8 mouse cellular contexts compared by ENCODE assay signal in genomic region chr16:20589366-20589938, GRCm38 (mm10). TPM values are rescaled to one million over a fixed set of nuclear protein-coding genes. Genes with fewer than 3 reads are reported as not detected.
DNase-seq lines count a peak whose midpoint lies in the region; ATAC-seq lines count a peak whose summit lies in the region.

Gene Vwa5b2, plus strand, starts transcription at chr16:20589471.

- 0 out of 2 replicates have a peak, but pooled peaks cover 2% of the 10 kb centered on the region for H3K9me3 ChIP-seq in kidney, embryonic 14.5 days (ENCODE audit: control insufficient read depth, low read length)
- H3K9me3 ChIP-seq in forebrain, embryonic 16.5 days (ENCODE audit: control insufficient read depth, low read length) = no peaks in the 10 kb centered on the region
- no peaks in the 10 kb centered on the region for H3K9me3 ChIP-seq in limb, embryonic 11.5 days (ENCODE audit: control insufficient read depth, low read length)

- H3K27me3 ChIP-seq in kidney, embryonic 14.5 days (ENCODE audit: control insufficient read depth, insufficient read depth, low read length) = peaks cover 55% of the 10 kb centered on the region
- peaks cover 30% of the 10 kb centered on the region for H3K27me3 ChIP-seq in forebrain, embryonic 16.5 days (replicated peaks; ENCODE audit: control insufficient read depth, insufficient read depth, low read length)
- H3K27me3 ChIP-seq in limb, embryonic 11.5 days (ENCODE audit: control insufficient read depth, insufficient read depth, low read length) = peaks cover 44% of the 10 kb centered on the region

- H3K27ac ChIP-seq in kidney, embryonic 14.5 days (ENCODE audit: low read depth, low read length) = no peak within 1 kb of the TSS
- no peak within 1 kb of the TSS for H3K27ac ChIP-seq in forebrain, embryonic 16.5 days (ENCODE audit: low read length)
- H3K27ac ChIP-seq in limb, embryonic 11.5 days (replicated peaks; ENCODE audit: low read depth, low read length) = no peak within 1 kb of the TSS

- H3K4me2 ChIP-seq in kidney, embryonic 14.5 days (replicated peaks; ENCODE audit: low read depth, low read length) = peak within 1 kb of the TSS; percentile 84
- H3K4me2 ChIP-seq in forebrain, embryonic 16.5 days (ENCODE audit: low read length) = peak within 1 kb of the TSS; percentile 71
- H3K4me2 ChIP-seq in limb, embryonic 11.5 days (ENCODE audit: low read depth, severe bottlenecking) = peak within 1 kb of the TSS; percentile 85

- peak within 1 kb of the TSS; percentile 46 for H3K4me3 ChIP-seq in kidney, embryonic 14.5 days (ENCODE audit: low read length)
- H3K4me3 ChIP-seq in forebrain, embryonic 16.5 days (replicated peaks; ENCODE audit: low read length) = peak within 1 kb of the TSS; percentile 62
- peak within 1 kb of the TSS; percentile 46 for H3K4me3 ChIP-seq in limb, embryonic 11.5 days (ENCODE audit: low read depth, low read length)

- peak; percentile 50 for ATAC-seq in kidney, embryonic 14.5 days (ENCODE audit: low FRiP score, low TSS enrichment)
- peak; percentile 67 for ATAC-seq in forebrain, embryonic 16.5 days
- ATAC-seq in limb, embryonic 11.5 days (ENCODE audit: insufficient number of reproducible peaks, low FRiP score, low TSS enrichment, low read depth) = peak; percentile 54; the same call in 1 of the 2 replicates

- intact Hi-C loops in gastrocnemius, postnatal 14 days (cut with DNase I; ENCODE audit: low total_unique reads) = no loop called here

- peak within 1 kb of the TSS; percentile 49; the same call in 1 of the 2 replicates for H3K9ac ChIP-seq in kidney, embryonic 14.5 days (ENCODE audit: low read depth, low read length)
- peak within 1 kb of the TSS; percentile 64 for H3K9ac ChIP-seq in forebrain, embryonic 16.5 days (replicated peaks; ENCODE audit: low read depth, low read length)
- H3K9ac ChIP-seq in limb, embryonic 11.5 days (ENCODE audit: low read length) = peak within 1 kb of the TSS; percentile 56

- DNase-seq in kidney, postnatal 14 days = no peak
- DNase-seq in brain, adult 2 months (ENCODE audit: low read depth, low spot score) = peak; percentile 66
- peak; percentile 48 for DNase-seq in limb, embryonic 11.5 days (ENCODE audit: low spot score)
- peak; percentile 36 to 52 for DNase-seq in right cerebral cortex, adult 2 months (ENCODE audit: low spot score in 2 of 2)
- no peak for DNase-seq in gastrocnemius, postnatal 14 days
- DNase-seq in natural killer cell, adult 2 months (ENCODE audit: low spot score in 2 of 2) = no peak

- H3K4me1 ChIP-seq in kidney, embryonic 14.5 days (ENCODE audit: control insufficient read depth, insufficient read depth, low read length) = no peaks in the 10 kb centered on the region; the same call in 1 of the 2 replicates
- H3K4me1 ChIP-seq in forebrain, embryonic 16.5 days (replicated peaks; ENCODE audit: control insufficient read depth, insufficient read depth, low read length) = peaks cover 24% of the 10 kb centered on the region
- H3K4me1 ChIP-seq in limb, embryonic 11.5 days (ENCODE audit: control insufficient read depth, insufficient read depth, low read length) = peaks cover 17% of the 10 kb centered on the region

- under 1% methylated on average over 24 of the region's 24 CpGs for WGBS in kidney, embryonic 14.5 days
- WGBS in forebrain, embryonic 16.5 days = under 1% methylated on average over 23 of the region's 24 CpGs
- WGBS in limb, embryonic 11.5 days = under 1% methylated on average over 24 of the region's 24 CpGs

- H3K36me3 ChIP-seq in kidney, embryonic 14.5 days (ENCODE audit: control insufficient read depth, insufficient read depth, low read length) = no peaks in the 10 kb centered on the region
- no peaks in the 10 kb centered on the region for H3K36me3 ChIP-seq in forebrain, embryonic 16.5 days (ENCODE audit: control insufficient read depth, insufficient read depth)
- no peaks in the 10 kb centered on the region for H3K36me3 ChIP-seq in limb, embryonic 11.5 days (ENCODE audit: control insufficient read depth, insufficient read depth, low read length)

RNA-seq across cellular contexts. Expression of gene Vwa5b2, which starts in this region (rescaled TPM):
- polyA plus RNA-seq in kidney, embryonic 14.5 days (2014; fragmentation: Nextera tagmentation; extraction: Ambion mirVana) = 0.79 and 1.3 TPM in 2 replicates
- 5.4 and 7.3 TPM in 2 replicates for polyA plus RNA-seq in forebrain, embryonic 16.5 days (2015; fragmentation: Nextera tagmentation; extraction: Ambion mirVana)
- polyA plus RNA-seq in limb, embryonic 11.5 days (2014; fragmentation: Nextera tagmentation; extraction: Ambion mirVana) = 0.23 and 0.55 TPM in 2 replicates
- total RNA-seq in gastrocnemius, postnatal 14 days (2021) = under 1 TPM; 0.10 to 0.16 TPM

Comparison
In these comparisons a context has a peak if more than half of its experiments do, and no peak if none do; other contexts are left out.
1. Peak in DNase-seq, ATAC-seq, H3K4me3 ChIP-seq, H3K9ac ChIP-seq and H3K4me2 ChIP-seq in limb, embryonic 11.5 days; RNA of the gene not detected or under 1 TPM.
2. DNase-seq: peak in brain, adult 2 months (single experiment) and right cerebral cortex, adult 2 months (2 of 2); none in kidney, postnatal 14 days (single experiment), gastrocnemius, postnatal 14 days (single experiment) and natural killer cell, adult 2 months (0 of 2).
3. Peak in every context shown above with its lines, with median percentiles within 50 percentile points of each other: ATAC-seq, H3K4me2 ChIP-seq, H3K4me3 ChIP-seq and H3K9ac ChIP-seq.